Mouse (Mus musculus): ENCODE results near the gene Cdk5. TPM values are rescaled to one million over a fixed set of nuclear protein-coding genes. Genes with fewer than 3 reads are reported as not detected.

Cdk5 gene
- 37.2 and 48.5 TPM in 2 replicates for polyA plus RNA-seq (2016; fragmentation: Nextera tagmentation; extraction: Ambion mirVana)

DNA sequence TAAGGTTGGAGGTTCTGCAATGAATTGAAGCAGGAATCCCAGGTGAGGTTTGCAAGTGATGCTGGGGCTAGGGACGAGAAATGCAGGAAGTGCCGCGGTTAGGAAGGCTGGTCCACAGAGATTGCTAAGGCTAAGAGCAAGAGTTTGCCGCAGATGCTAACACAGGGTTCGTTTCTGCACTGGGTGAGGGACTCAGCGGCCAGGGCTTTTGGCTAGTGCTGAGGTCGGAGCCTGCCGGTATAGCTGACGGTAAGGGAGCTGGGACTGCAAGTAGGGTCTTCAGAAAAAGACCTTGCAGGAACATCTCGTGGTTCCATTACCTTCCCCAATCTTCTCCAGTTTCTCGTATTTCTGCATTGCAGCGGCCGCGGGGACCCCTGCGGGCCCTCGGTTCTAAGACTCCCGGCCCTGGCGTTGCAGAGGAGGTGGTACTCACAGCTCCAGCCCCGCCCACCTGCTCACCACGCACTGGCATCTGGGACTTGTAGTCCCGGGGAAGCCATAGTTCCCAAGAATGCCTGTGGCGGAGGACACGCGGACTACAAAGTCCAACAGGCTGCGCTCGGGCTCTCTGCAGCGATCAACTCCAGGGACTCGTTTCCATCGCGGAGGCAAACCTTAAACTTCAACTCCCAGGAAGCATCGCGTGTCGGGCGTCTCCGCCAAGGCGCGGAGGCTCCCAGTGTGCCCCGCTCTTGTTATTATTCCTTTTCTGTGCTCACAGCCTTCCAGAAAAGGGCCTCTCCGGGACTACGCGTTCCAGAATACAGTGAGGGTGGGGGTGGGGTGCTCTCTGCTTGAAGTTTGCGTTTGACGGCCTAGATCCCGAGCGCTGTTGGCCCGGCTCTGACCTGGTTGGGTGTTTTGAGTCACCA, at the start of gene Cdk5, which contains the start of gene Slc4a2:
TSS of gene Cdk5 (minus strand) at position 402 of the 875 bp plus-strand sequence.
TSS of gene Slc4a2 (plus strand) at position 709 of the 875 bp plus-strand sequence.
- peak; percentile 96 for DNase-seq (ENCODE audit: low spot score)
- Histone ChIP-seq H3K9me3 (replicated peaks) (no peaks in the 10 kb centered on the region), H3K4me3 (peak within 1 kb of the TSS; percentile 77), H3K27ac (peak within 1 kb of the TSS; percentile 88), H3K36me3 (peaks cover 32% of the 10 kb centered on the region), H3K4me1 (peaks cover 51% of the 10 kb centered on the region), H3K27me3 (ENCODE audit: low read depth, poor library complexity, severe bottlenecking) (peaks cover 9% of the 10 kb centered on the region; the same call in 1 of the 2 replicates)
- under 1% methylated on average over 46 of the region's 46 CpGs for WGBS

- Histone ChIP-seq H3K36me3 (peaks cover 7% of the 10 kb centered on the region), H3K9me3 (replicated peaks) (no peaks in the 10 kb centered on the region), H3K4me3 (no peak overlapping the region), H3K27ac (no peak overlapping the region), H3K27me3 (ENCODE audit: low read depth, poor library complexity, severe bottlenecking) (peaks cover 30% of the 10 kb centered on the region), H3K4me1 (peaks cover 63% of the 10 kb centered on the region)
- 13% methylated on average over 5 of the region's 5 CpGs for WGBS
- DNase-seq (ENCODE audit: low spot score), result peak; percentile 84
These were observed 47.3 kb upstream of the Cdk5 start for GRCm38 (mm10) chr5:24470600-24470999.

DNA sequence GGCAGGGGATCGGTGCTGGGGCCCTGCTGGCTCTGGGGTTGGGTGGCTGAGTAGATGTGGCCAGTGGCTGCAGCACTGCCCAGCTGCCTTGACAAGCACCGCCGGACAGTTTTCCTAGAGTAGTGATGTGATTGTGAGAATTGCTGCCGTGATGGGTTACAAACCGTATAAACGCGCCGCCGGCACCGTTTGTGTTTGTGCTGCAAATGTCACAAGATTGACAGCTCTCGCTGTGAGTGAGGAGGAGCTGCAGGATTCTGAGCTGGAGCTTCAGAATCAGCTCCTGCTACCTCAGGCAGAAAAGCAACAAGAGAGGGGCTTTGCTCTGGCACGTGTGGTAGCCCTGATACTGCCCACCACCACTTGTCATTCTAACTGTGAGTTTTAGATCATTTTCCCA, 43.4 kb upstream of the Cdk5 start:
- no peaks in the 10 kb centered on the region for H3K9me3 ChIP-seq (replicated peaks)
- H3K27me3 ChIP-seq (ENCODE audit: low read depth, poor library complexity, severe bottlenecking), result no peaks in the 10 kb centered on the region
- DNase-seq (ENCODE audit: low spot score), result no peak
- H3K4me1 ChIP-seq, result peaks cover 32% of the 10 kb centered on the region
- WGBS, result 75% methylated on average over 12 of the region's 12 CpGs
- no peak overlapping the region for H3K27ac ChIP-seq
- H3K4me3 ChIP-seq, result no peak overlapping the region
- peaks cover 15% of the 10 kb centered on the region for H3K36me3 ChIP-seq

GRCm38 (mm10) chr5:24455613-24456012, 32.3 kb upstream of the Cdk5 start:
- Histone ChIP-seq H3K9me3 (replicated peaks) (no peaks in the 10 kb centered on the region), H3K27ac (0 out of 2 replicates have a peak overlapping the region, but pooled peaks have one; percentile 21), H3K36me3 (peaks cover 60% of the 10 kb centered on the region), H3K27me3 (ENCODE audit: low read depth, poor library complexity, severe bottlenecking) (no peaks in the 10 kb centered on the region), H3K4me1 (peaks cover 49% of the 10 kb centered on the region), H3K4me3 (peak overlapping the region; percentile 7; the same call in 1 of the 2 replicates)
- WGBS, result 79% methylated on average over 7 of the region's 7 CpGs
- no peak for DNase-seq (ENCODE audit: low spot score)

GRCm38 (mm10) chr5:24455076-24455475, 31.7 kb upstream of the Cdk5 start:
- H3K27me3 ChIP-seq (ENCODE audit: low read depth, poor library complexity, severe bottlenecking), result no peaks in the 10 kb centered on the region
- DNase-seq (ENCODE audit: low spot score), result no peak
- peak overlapping the region; percentile 86 for H3K4me3 ChIP-seq
- 0 out of 2 replicates have a peak overlapping the region, but pooled peaks have one; percentile 21 for H3K27ac ChIP-seq
- peaks cover 49% of the 10 kb centered on the region for H3K4me1 ChIP-seq
- H3K36me3 ChIP-seq, result peaks cover 55% of the 10 kb centered on the region
- WGBS, result 89% methylated on average over 3 of the region's 3 CpGs
- no peaks in the 10 kb centered on the region for H3K9me3 ChIP-seq (replicated peaks)

GRCm38 (mm10) chr5:24453985-24454303, 30.6 kb upstream of the Cdk5 start:
- no peak overlapping the region; the same call in 1 of the 2 replicates for H3K27ac ChIP-seq
- no peak for DNase-seq (ENCODE audit: low spot score)
- H3K36me3 ChIP-seq, result peaks cover 44% of the 10 kb centered on the region
- peak overlapping the region; percentile 86 for H3K4me3 ChIP-seq
- H3K27me3 ChIP-seq (ENCODE audit: low read depth, poor library complexity, severe bottlenecking), result no peaks in the 10 kb centered on the region; the same call in 1 of the 2 replicates
- peaks cover 49% of the 10 kb centered on the region for H3K4me1 ChIP-seq
- no peaks in the 10 kb centered on the region for H3K9me3 ChIP-seq (replicated peaks)
- WGBS, result 6% methylated on average over 2 of the region's 2 CpGs

GRCm38 (mm10) chr5:24453283-24453984, 30.1 kb upstream of the Cdk5 start:
- Histone ChIP-seq H3K36me3 (peaks cover 39% of the 10 kb centered on the region), H3K9me3 (replicated peaks) (no peaks in the 10 kb centered on the region), H3K27me3 (ENCODE audit: low read depth, poor library complexity, severe bottlenecking) (no peaks in the 10 kb centered on the region; the same call in 1 of the 2 replicates), H3K4me3 (peak overlapping the region; percentile 86), H3K4me1 (peaks cover 49% of the 10 kb centered on the region), H3K27ac (peak overlapping the region; percentile 97)
- WGBS, result 4% methylated on average over 5 of the region's 5 CpGs
- DNase-seq (ENCODE audit: low spot score), result no peak

GRCm38 (mm10) chr5:24452691-24453233, 29.4 kb upstream of the Cdk5 start:
- Histone ChIP-seq H3K4me1 (peaks cover 54% of the 10 kb centered on the region), H3K9me3 (replicated peaks) (no peaks in the 10 kb centered on the region), H3K36me3 (peaks cover 33% of the 10 kb centered on the region), H3K27me3 (ENCODE audit: low read depth, poor library complexity, severe bottlenecking) (no peaks in the 10 kb centered on the region; the same call in 1 of the 2 replicates), H3K27ac (peak overlapping the region; percentile 97), H3K4me3 (peak overlapping the region; percentile 86)
- peak; percentile 67 for DNase-seq (ENCODE audit: low spot score)
- WGBS, result under 1% methylated on average over 29 of the region's 29 CpGs

GRCm38 (mm10) chr5:24452030-24452690, 28.8 kb upstream of the Cdk5 start, which contains the start of gene Agap3:
Gene Agap3, plus strand, starts transcription at chr5:24452177.
- Histone ChIP-seq H3K4me1 (peaks cover 60% of the 10 kb centered on the region), H3K36me3 (peaks cover 27% of the 10 kb centered on the region), H3K27me3 (ENCODE audit: low read depth, poor library complexity, severe bottlenecking) (no peaks in the 10 kb centered on the region; the same call in 1 of the 2 replicates), H3K4me3 (peak within 1 kb of the TSS; percentile 86), H3K27ac (peak within 1 kb of the TSS; percentile 97), H3K9me3 (replicated peaks) (no peaks in the 10 kb centered on the region)
- DNase-seq (ENCODE audit: low spot score), result no peak
- under 1% methylated on average over 70 of the region's 85 CpGs for WGBS

GRCm38 (mm10) chr5:24451264-24452029, 28.1 kb upstream of the Cdk5 start:
- H3K27me3 ChIP-seq (ENCODE audit: low read depth, poor library complexity, severe bottlenecking), result no peaks in the 10 kb centered on the region; the same call in 1 of the 2 replicates
- H3K9me3 ChIP-seq (replicated peaks), result no peaks in the 10 kb centered on the region
- H3K4me1 ChIP-seq, result peaks cover 68% of the 10 kb centered on the region
- DNase-seq (ENCODE audit: low spot score), result peak; percentile 92
- peak overlapping the region; percentile 86 for H3K4me3 ChIP-seq
- peaks cover 21% of the 10 kb centered on the region for H3K36me3 ChIP-seq
- 2% methylated on average over 62 of the region's 66 CpGs for WGBS
- peak overlapping the region; percentile 97 for H3K27ac ChIP-seq

DNA sequence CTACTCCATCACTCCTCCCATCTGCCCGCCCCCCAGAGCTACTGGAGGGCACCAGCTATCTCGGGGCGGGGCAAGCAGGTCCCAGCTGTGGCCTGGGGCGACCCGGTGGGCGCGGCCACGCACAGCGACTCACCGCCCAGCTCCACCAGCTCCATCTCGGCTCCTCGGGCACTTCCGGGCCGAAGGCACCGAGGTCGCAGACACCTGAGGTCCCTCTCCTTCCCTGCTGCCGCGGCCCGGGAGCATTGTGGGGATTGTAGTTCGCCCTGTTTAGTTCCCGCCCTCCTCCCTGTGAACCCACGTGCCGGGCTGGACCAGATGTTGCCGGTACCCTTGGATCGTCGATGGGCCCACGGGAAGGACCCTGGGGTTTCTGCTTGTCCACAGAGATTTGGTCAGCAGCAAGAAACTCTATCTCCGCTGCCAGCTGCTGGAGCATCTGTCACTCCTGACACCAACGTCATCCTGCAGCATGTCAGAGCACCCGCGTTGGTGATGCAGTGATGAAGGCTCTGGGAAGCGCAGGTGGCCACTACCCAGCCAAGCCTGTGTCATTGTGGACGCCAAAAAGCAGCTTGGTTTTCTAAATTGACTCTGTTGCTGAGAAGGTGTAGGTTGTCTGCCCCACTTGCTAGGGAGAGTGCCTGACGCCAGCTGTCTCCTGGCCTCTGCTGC, 24.4 kb upstream of the Cdk5 start, which contains the start of gene Tmub1:
TSS of gene Tmub1 (minus strand) at position 231 of the 675 bp plus-strand sequence.
- Histone ChIP-seq H3K27ac (peak within 1 kb of the TSS; percentile 82), H3K27me3 (ENCODE audit: low read depth, poor library complexity, severe bottlenecking) (no peaks in the 10 kb centered on the region; the same call in 1 of the 2 replicates), H3K4me3 (peak within 1 kb of the TSS; percentile 63), H3K4me1 (peaks cover 58% of the 10 kb centered on the region), H3K36me3 (peaks cover 12% of the 10 kb centered on the region), H3K9me3 (replicated peaks) (no peaks in the 10 kb centered on the region)
- peak; percentile 88 for DNase-seq (ENCODE audit: low spot score)
- WGBS, result 2% methylated on average over 34 of the region's 34 CpGs
